Mouse (Mus musculus): Measurements from ENCODE around the gene Neu3.
"Not testable (repeated sequence)": the region's sequence is repeated elsewhere in the genome, so short reads cannot be mapped to it uniquely, and the experiment has no call there.

Gene Neu3

GRCm38 (mm10) chr7:99834314-99834853 lies 6.2 kb upstream of the Neu3 start:
- DNase-seq (ENCODE audit: low spot score), result no peak

GRCm38 (mm10) chr7:99833846-99834222 lies 5.6 kb upstream of the Neu3 start:
- no peak for DNase-seq (ENCODE audit: low spot score)

GRCm38 (mm10) chr7:99833115-99833845 lies 5.1 kb upstream of the Neu3 start:
- no peak for DNase-seq (ENCODE audit: low spot score)

- DNase-seq (ENCODE audit: low spot score), result no peak
Observed at GRCm38 (mm10) chr7:99826096-99826495, 2.1 kb downstream of the Neu3 start.

- no peak for DNase-seq (ENCODE audit: low spot score)
Observed at GRCm38 (mm10) chr7:99825511-99825910, 2.7 kb downstream of the Neu3 start.

GRCm38 (mm10) chr7:99824649-99825483 lies 3.4 kb downstream of the Neu3 start:
- DNase-seq (ENCODE audit: low spot score), result no peak

- no peak for DNase-seq (ENCODE audit: low spot score)
Observed at GRCm38 (mm10) chr7:99823045-99823663, 5.1 kb downstream of the Neu3 start.

GRCm38 (mm10) chr7:99822426-99822825 lies 5.8 kb downstream of the Neu3 start:
- DNase-seq (ENCODE audit: low spot score), result no peak

- DNase-seq (ENCODE audit: low spot score), result no peak
Observed at GRCm38 (mm10) chr7:99821953-99822352, 6.3 kb downstream of the Neu3 start.

- not testable (repeated sequence) for DNase-seq (ENCODE audit: low spot score)
Observed at GRCm38 (mm10) chr7:99818181-99818725, 10.0 kb downstream of the Neu3 start.

GRCm38 (mm10) chr7:99813394-99813793 lies 14.8 kb downstream of the Neu3 start:
- no peak for DNase-seq (ENCODE audit: low spot score)

GRCm38 (mm10) chr7:99811661-99812060 lies 16.6 kb downstream of the Neu3 start:
- no peak for DNase-seq (ENCODE audit: low spot score)

GRCm38 (mm10) chr7:99810814-99811213 lies 17.4 kb downstream of the Neu3 start:
- DNase-seq (ENCODE audit: low spot score), result no peak

GRCm38 (mm10) chr7:99807043-99807442 lies 21.2 kb downstream of the Neu3 start:
- not testable (repeated sequence) for DNase-seq (ENCODE audit: low spot score)

- no peak for DNase-seq (ENCODE audit: low spot score)
Observed at GRCm38 (mm10) chr7:99805340-99805739, 22.9 kb downstream of the Neu3 start.

- not testable (repeated sequence) for DNase-seq (ENCODE audit: low spot score)
Observed at GRCm38 (mm10) chr7:99804033-99804432, 24.2 kb downstream of the Neu3 start.

- no peak for DNase-seq (ENCODE audit: low spot score)
Observed at GRCm38 (mm10) chr7:99803535-99803934, 24.7 kb downstream of the Neu3 start.

GRCm38 (mm10) chr7:99799118-99799517 lies 29.1 kb downstream of the Neu3 start:
- DNase-seq (ENCODE audit: low spot score), result no peak

GRCm38 (mm10) chr7:99797911-99798647 lies 30.1 kb downstream of the Neu3 start:
- peak; percentile 73 for DNase-seq (ENCODE audit: low spot score)

- no peak for DNase-seq (ENCODE audit: low spot score)
Observed at GRCm38 (mm10) chr7:99797261-99797660, 31.0 kb downstream of the Neu3 start.

- no peak for DNase-seq (ENCODE audit: low spot score)
Observed at GRCm38 (mm10) chr7:99796471-99796870, 31.7 kb downstream of the Neu3 start.
